Mouse (Mus musculus) heart, adult 2 months (tissue): ENCODE results near the gene Serpina3f.
"Not testable (repeated sequence)": the region's sequence is repeated elsewhere in the genome, so short reads cannot be mapped to it uniquely, and the experiment has no call there.

Experiments used
- CTCF ChIP-seq: fragments of 200-600 bp; IDR thresholded peaks from 2 replicates; pipeline ENCODE4 v1.8.1; 2022; ENCODE audit warnings: antibody characterized with exemption, mild to moderate bottlenecking, moderate library complexity
- EP300 ChIP-seq: fragments of 200-500 bp; IDR thresholded peaks from 2 replicates; pipeline ENCODE4 v1.6.1; 2011; ENCODE audit warnings: low read depth, low read length, control low read depth; ENCODE audit not compliant: insufficient read depth
- POLR2A ChIP-seq: fragments of 200-500 bp; IDR thresholded peaks from 2 replicates; pipeline ENCODE4 v1.6.1; 2011; ENCODE audit warnings: mild to moderate bottlenecking, low read depth, low read length, control low read depth; ENCODE audit not compliant: insufficient read depth

DNA sequence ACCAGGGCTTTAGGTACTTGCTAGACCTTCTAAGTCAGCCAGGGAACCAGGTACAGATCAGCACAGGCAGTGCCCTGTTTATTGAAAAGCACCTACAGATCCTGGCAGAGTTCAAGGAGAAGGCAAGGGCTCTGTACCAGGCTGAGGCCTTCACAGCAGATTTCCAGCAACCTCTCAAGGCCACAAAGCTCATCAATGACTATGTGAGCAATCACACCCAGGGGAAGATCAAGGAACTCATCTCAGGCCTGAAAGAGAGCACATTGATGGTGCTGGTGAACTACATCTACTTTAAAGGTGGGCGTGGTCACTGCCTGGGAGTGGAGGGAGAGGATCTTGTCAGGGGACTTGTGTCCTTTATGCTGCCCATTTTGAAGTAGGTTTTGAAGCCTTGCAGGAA, 23.7 kb downstream of the Serpina3f start:
- TF ChIP-seq CTCF, POLR2A, EP300: not testable (repeated sequence)
